Mouse (Mus musculus) embryo, embryonic 10.5 days (tissue): ENCODE measurements around the gene Gm17728.
"Not testable (repeated sequence)": the region's sequence is repeated elsewhere in the genome, so short reads cannot be mapped to it uniquely, and the experiment has no call there.

ENCODE experiments used
- DNase-seq: peaks from one replicate; pipeline ENCODE4 v3.0.0-alpha.2; 2015; ENCODE audit warnings: low spot score

The Gm17728 gene

GRCm38 (mm10) chr17:9421760-9422159, at the start of gene Gm17728:
Gene Gm17728 (plus strand): TSS chr17:9422060.
- DNase-seq: not testable (repeated sequence)

- DNase-seq: no peak
Observed at GRCm38 (mm10) chr17:9397493-9397892, 24.4 kb upstream of the Gm17728 start.

GRCm38 (mm10) chr17:9398551-9398950, 23.3 kb upstream of the Gm17728 start:
- no peak for DNase-seq

- no peak for DNase-seq
Observed at GRCm38 (mm10) chr17:9403991-9404390, 17.9 kb upstream of the Gm17728 start.

- no peak for DNase-seq
Observed at GRCm38 (mm10) chr17:9407640-9408039, 14.2 kb upstream of the Gm17728 start.

GRCm38 (mm10) chr17:9419016-9419415, 2.8 kb upstream of the Gm17728 start:
- DNase-seq: no peak

- peak; percentile 49 for DNase-seq
Observed at GRCm38 (mm10) chr17:9428374-9428994, 6.6 kb downstream of the Gm17728 start.

GRCm38 (mm10) chr17:9439997-9440655, 18.3 kb downstream of the Gm17728 start:
- no peak for DNase-seq

- no peak for DNase-seq
Observed at GRCm38 (mm10) chr17:9456406-9456805, 34.5 kb downstream of the Gm17728 start.

GRCm38 (mm10) chr17:9460904-9461303, 39.0 kb downstream of the Gm17728 start:
- no peak for DNase-seq
